Mouse (Mus musculus): ENCODE data around the gene Dars2.
"Not testable (repeated sequence)": the region's sequence is repeated elsewhere in the genome, so short reads cannot be mapped to it uniquely, and the experiment has no call there.

GRCm38 (mm10) chr1:161028427-161028826 lies 42.0 kb downstream of the Dars2 start:
- TF ChIP-seq CTCF (IDR thresholded peaks at IDR 0.05; ENCODE audit: borderline replicate concordance, control insufficient read depth, extremely low read depth, insufficient read depth, low read length, poor library complexity); POLR2A (IDR thresholded peaks at IDR 0.05; ENCODE audit: control insufficient read depth, extremely low read depth, insufficient read depth, low read length, poor library complexity): not testable (repeated sequence)
